Mouse (Mus musculus) embryonic fibroblast, embryonic 13.5 days (primary cell): ENCODE results near the gene Fam234b.

Experiments used
- CTCF ChIP-seq: IDR thresholded peaks from 2 replicates; pipeline ENCODE4 v1.5.1; 2011; ENCODE audit warnings: mild to moderate bottlenecking, control low read depth, low read length, moderate library complexity, borderline replicate concordance; ENCODE audit not compliant: insufficient read depth
- POLR2A ChIP-seq: IDR thresholded peaks from 2 replicates; pipeline ENCODE4 v1.6.1; 2011; ENCODE audit warnings: low read depth, mild to moderate bottlenecking, control low read depth, low read length, moderate library complexity

GRCm38 (mm10) chr6:135218330-135218729, 20.6 kb downstream of the Fam234b start:
- TF ChIP-seq CTCF (no peak), POLR2A (no peak)
